Mouse (Mus musculus): ENCODE data around the gene Slc43a2. TPM values are rescaled to one million over a fixed set of nuclear protein-coding genes. Genes with fewer than 3 reads are reported as not detected.

The Slc43a2 gene
- total and polyA plus RNA-seq, 3 experiments, result 4.9 to 8.4 TPM; not detected in 1

DNA sequence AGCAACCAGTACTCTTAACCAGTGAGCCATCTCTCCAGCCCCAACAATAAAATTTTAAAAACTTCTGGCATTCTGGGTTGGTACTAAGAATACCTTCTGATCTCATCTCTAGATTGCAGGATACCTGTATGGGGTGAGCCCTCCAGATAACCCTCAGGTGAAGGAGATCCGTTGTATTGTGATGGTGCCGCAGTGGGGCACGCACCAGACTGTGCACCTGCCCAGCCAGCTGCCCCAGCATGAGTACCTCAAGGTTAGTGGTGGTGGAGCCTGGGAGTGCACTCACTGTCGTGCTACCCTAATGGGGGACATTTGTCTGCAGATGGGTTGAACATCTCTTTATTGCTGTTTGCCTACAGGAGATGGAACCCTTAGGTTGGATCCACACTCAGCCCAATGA is 23.3 kb upstream of the Slc43a2 start:
- Histone ChIP-seq H3K9ac (ENCODE audit: control insufficient read depth, low read depth, low read length, poor library complexity, severe bottlenecking) (no peak overlapping the region), H3K4me3 (ENCODE audit: control insufficient read depth in 1 of 2, insufficient read depth in 1 of 2, low read depth in 2 of 2, low read length in 2 of 2) (no peak overlapping the region), H3K36me3 (ENCODE audit: control insufficient read depth in 1 of 2, insufficient read depth in 2 of 2, low read length in 2 of 2) (peaks cover 0 to 46% of the 10 kb centered on the region in 2 experiments; a peak in 2 of 4 replicates), H3K9me3 (replicated peaks; ENCODE audit: insufficient read depth, low read length) (no peaks in the 10 kb centered on the region), H3K79me2 (ENCODE audit: control insufficient read depth, insufficient read depth, low read length, poor library complexity) (no peaks in the 10 kb centered on the region), H3K27ac (ENCODE audit: control insufficient read depth, low read depth, low read length) (no peak overlapping the region), H3K27me3 (ENCODE audit: control insufficient read depth in 1 of 2, insufficient read depth in 2 of 2, low read length in 2 of 2) (no peaks in the 10 kb centered on the region), H3K4me1 (ENCODE audit: control insufficient read depth in 1 of 2, insufficient read depth in 2 of 2, low read length in 2 of 2) (no peaks in the 10 kb centered on the region)
- no peak for TF ChIP-seq E2F4 (IDR thresholded peaks at IDR 0.05; ENCODE audit: borderline replicate concordance, low read depth, low read length)
- no peak for TF ChIP-seq TCF12 (IDR thresholded peaks at IDR 0.05; ENCODE audit: low read depth, low read length)
- TF ChIP-seq SIN3A (IDR thresholded peaks at IDR 0.05; ENCODE audit: low read length), result no peak
- no peak for TF ChIP-seq MYB (IDR thresholded peaks at IDR 0.05; ENCODE audit: low read depth, low read length)
- TF ChIP-seq POLR2AphosphoS2 (IDR thresholded peaks at IDR 0.05; ENCODE audit: low read length), result no peak; the same call in 1 of the 2 replicates
- no peak for TF ChIP-seq BHLHE40 (IDR thresholded peaks at IDR 0.05; ENCODE audit: borderline replicate concordance, low read depth, low read length)
- no peak for TF ChIP-seq KAT2A (conservative IDR thresholded peaks at IDR 0.05; ENCODE audit: low read depth, low read length)
- TF ChIP-seq USF2 (IDR thresholded peaks at IDR 0.05; ENCODE audit: borderline replicate concordance in 1 of 2, insufficient read depth in 1 of 2, low read depth in 1 of 2, low read length in 2 of 2), result no peak
- TF ChIP-seq POLR2AphosphoS5 (IDR thresholded peaks at IDR 0.05; ENCODE audit: borderline replicate concordance, low read depth, low read length), result no peak
- TF ChIP-seq MEF2A (IDR thresholded peaks at IDR 0.05; ENCODE audit: extremely low read depth, insufficient replicate concordance, low read depth, low read length, poor library complexity, severe bottlenecking), result no peak
- TF ChIP-seq RAD21 (IDR thresholded peaks at IDR 0.05; ENCODE audit: low read depth, low read length), result no peak
- no peak for TF ChIP-seq ZMIZ1 (IDR thresholded peaks at IDR 0.05; ENCODE audit: low read depth, low read length)
- no peak for TF ChIP-seq TAL1 (IDR thresholded peaks at IDR 0.05; ENCODE audit: low read length)
- no peak for DNase-seq (ENCODE audit: low read depth, low spot score)

DNA sequence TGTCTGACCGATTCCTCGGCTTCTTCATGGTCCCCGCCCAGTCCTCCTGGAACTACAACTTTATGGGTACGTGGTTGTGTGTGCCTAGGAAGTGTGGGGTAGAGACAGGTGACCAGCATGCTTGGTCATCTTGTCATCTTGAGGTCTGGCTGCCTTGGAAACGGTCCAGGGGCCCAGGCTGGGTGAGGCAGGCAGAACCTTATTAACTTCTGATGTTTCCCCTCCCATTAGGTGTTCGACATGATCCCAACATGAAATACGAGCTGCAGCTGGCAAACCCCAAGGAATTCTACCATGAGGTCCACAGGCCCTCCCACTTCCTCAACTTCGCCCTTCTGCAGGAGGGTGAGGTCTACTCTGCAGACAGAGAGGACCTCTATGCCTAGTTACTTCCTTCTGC is 22.6 kb upstream of the Slc43a2 start:
- Histone ChIP-seq H3K9ac (ENCODE audit: control insufficient read depth, low read depth, low read length, poor library complexity, severe bottlenecking) (no peak overlapping the region), H3K4me1 (ENCODE audit: control insufficient read depth in 1 of 2, insufficient read depth in 2 of 2, low read length in 2 of 2) (no peaks in the 10 kb centered on the region), H3K4me3 (ENCODE audit: control insufficient read depth in 1 of 2, insufficient read depth in 1 of 2, low read depth in 2 of 2, low read length in 2 of 2) (no peak overlapping the region), H3K9me3 (replicated peaks; ENCODE audit: insufficient read depth, low read length) (no peaks in the 10 kb centered on the region), H3K79me2 (ENCODE audit: control insufficient read depth, insufficient read depth, low read length, poor library complexity) (no peaks in the 10 kb centered on the region), H3K27ac (ENCODE audit: control insufficient read depth, low read depth, low read length) (no peak overlapping the region), H3K36me3 (ENCODE audit: control insufficient read depth in 1 of 2, insufficient read depth in 2 of 2, low read length in 2 of 2) (peaks cover 0 to 44% of the 10 kb centered on the region in 2 experiments; a peak in 2 of 4 replicates), H3K27me3 (ENCODE audit: control insufficient read depth in 1 of 2, insufficient read depth in 2 of 2, low read length in 2 of 2) (no peaks in the 10 kb centered on the region)
- no peak for DNase-seq (ENCODE audit: low read depth, low spot score)
- TF ChIP-seq NELFE (IDR thresholded peaks at IDR 0.05; ENCODE audit: low read depth, low read length) (no peak), BHLHE40 (IDR thresholded peaks at IDR 0.05; ENCODE audit: borderline replicate concordance, low read depth, low read length) (no peak), NRF1 (IDR thresholded peaks at IDR 0.05; ENCODE audit: insufficient read depth, low read depth, low read length, poor library complexity, severe bottlenecking) (no peak), MYB (IDR thresholded peaks at IDR 0.05; ENCODE audit: low read depth, low read length) (no peak), JUND (IDR thresholded peaks at IDR 0.05; ENCODE audit: low read depth, low read length) (no peak), USF2 (IDR thresholded peaks at IDR 0.05; ENCODE audit: borderline replicate concordance in 1 of 2, insufficient read depth in 1 of 2, low read depth in 1 of 2, low read length in 2 of 2) (no peak), RCOR1 (IDR thresholded peaks at IDR 0.05; ENCODE audit: low read depth, low read length) (no peak), EP300 (IDR thresholded peaks at IDR 0.05; ENCODE audit: low read depth in 1 of 2, low read length in 2 of 2) (no peak), TBP (IDR thresholded peaks at IDR 0.05; ENCODE audit: low read depth, low read length) (no peak)

All from MEL (cell line).